Mouse (Mus musculus) stomach, embryonic 14.5 days (tissue): ENCODE measurements at regions not wholly inside any gene's neighbourhood (a gene's known extent, or its start where the extent isn't known, plus 50 kb on each side); places are given as distances from the start of the nearest gene placed in this dataset.

ENCODE experiments used
- ATAC-seq: fragments of 200-750 bp; cut with Nextera tagmentation; 2 replicates; pipeline ENCODE4 v1.8.0; 2017; ENCODE audit warnings: low read depth, moderate TSS enrichment; ENCODE audit not compliant: insufficient number of reproducible peaks, insufficient read depth, low FRiP score
- H3K27ac ChIP-seq: fragments of 300-500 bp; sonication (generic); 2 replicates; pipeline ENCODE4 v1.5.1; 2014; ENCODE audit warnings: mild to moderate bottlenecking, low read length, moderate library complexity, mixed read lengths
- H3K27me3 ChIP-seq: fragments of 300-500 bp; sonication (generic); 2 replicates; pipeline ENCODE4 v1.6.1; 2014; ENCODE audit warnings: low read length, control low read depth, mixed read lengths; ENCODE audit not compliant: control insufficient read depth, insufficient read depth
- H3K36me3 ChIP-seq: fragments of 300-500 bp; sonication (generic); 2 replicates; pipeline ENCODE4 v1.6.1; 2014; ENCODE audit warnings: mild to moderate bottlenecking, control low read depth, low read length, moderate library complexity, mixed read lengths; ENCODE audit not compliant: control insufficient read depth, insufficient read depth
- H3K4me1 ChIP-seq: fragments of 300-500 bp; sonication (generic); 2 replicates; pipeline ENCODE4 v1.6.1; 2014; ENCODE audit warnings: low read length, control low read depth, mixed read lengths; ENCODE audit not compliant: control insufficient read depth, insufficient read depth
- H3K4me2 ChIP-seq: fragments of 300-500 bp; sonication (generic); replicated peaks from 2 replicates; pipeline ENCODE4 v1.6.1; 2014; ENCODE audit warnings: low read depth, low read length, control low read depth
- H3K4me3 ChIP-seq: fragments of 300-500 bp; sonication (generic); 2 replicates; pipeline ENCODE4 v1.5.1; 2014; ENCODE audit warnings: low read depth, low read length, control low read depth
- H3K9ac ChIP-seq: fragments of 300-500 bp; sonication (generic); replicated peaks from 2 replicates; pipeline ENCODE4 v1.6.1; 2014; ENCODE audit warnings: low read depth, mild to moderate bottlenecking, control low read depth, low read length, moderate library complexity, mixed read lengths
- H3K9me3 ChIP-seq: fragments of 300-500 bp; sonication (generic); 2 replicates; pipeline ENCODE4 v1.6.1; 2016; ENCODE audit warnings: low read depth, low read length, control low read depth; ENCODE audit not compliant: control insufficient read depth
- WGBS: fragments of 180-500 bp; shearing (Covaris S2); extraction: QIAGEN DNeasy Blood & Tissue Kit; methylation state at CpG from one replicate; pipeline ENCODE4 v1.1.7; 2014; 5-methylcytosine and 5-hydroxymethylcytosine counted together

- Histone ChIP-seq H3K4me2 (no peak overlapping the region), H3K4me3 (no peak overlapping the region), H3K27ac (no peak overlapping the region), H3K36me3 (no peaks in the 10 kb centered on the region), H3K9me3 (no peaks in the 10 kb centered on the region), H3K27me3 (no peaks in the 10 kb centered on the region), H3K9ac (no peak overlapping the region), H3K4me1 (no peaks in the 10 kb centered on the region)
- 71% methylated on average over 1 of the region's 1 CpGs for WGBS
- ATAC-seq, result no peak
These were observed 539.4 kb downstream of the Tmtc2 start for GRCm38 (mm10) chr10:105034711-105035386.

- Histone ChIP-seq H3K4me1 (no peaks in the 10 kb centered on the region), H3K27ac (peak overlapping the region; percentile 78), H3K9me3 (no peaks in the 10 kb centered on the region), H3K9ac (no peak overlapping the region), H3K36me3 (no peaks in the 10 kb centered on the region), H3K4me2 (peak overlapping the region; percentile 24; the same call in 1 of the 2 replicates), H3K27me3 (no peaks in the 10 kb centered on the region), H3K4me3 (no peak overlapping the region)
- 25% methylated on average over 14 of the region's 14 CpGs for WGBS
- 0 out of 2 replicates have a peak, but pooled peaks have one; percentile 26 for ATAC-seq
These were observed 553.7 kb downstream of the Tmtc2 start for GRCm38 (mm10) chr10:105020471-105021120.

GRCm38 (mm10) chr10:105019774-105020470, 554.3 kb downstream of the Tmtc2 start:
- Histone ChIP-seq H3K27me3 (no peaks in the 10 kb centered on the region), H3K27ac (peak overlapping the region; percentile 61; the same call in 1 of the 2 replicates), H3K4me3 (no peak overlapping the region), H3K36me3 (no peaks in the 10 kb centered on the region), H3K9ac (no peak overlapping the region), H3K4me1 (no peaks in the 10 kb centered on the region), H3K9me3 (no peaks in the 10 kb centered on the region), H3K4me2 (0 out of 2 replicates have a peak overlapping the region, but pooled peaks have one; percentile 11)
- 11% methylated on average over 11 of the region's 11 CpGs for WGBS
- ATAC-seq, result peak; percentile 89
